Mouse (Mus musculus) thymus, postnatal 14 days (tissue): ENCODE data around the gene Tff2.

Experiments
- DNase-seq: peaks from one replicate; pipeline ENCODE4 v3.0.0; 2021

The Tff2 gene

DNA sequence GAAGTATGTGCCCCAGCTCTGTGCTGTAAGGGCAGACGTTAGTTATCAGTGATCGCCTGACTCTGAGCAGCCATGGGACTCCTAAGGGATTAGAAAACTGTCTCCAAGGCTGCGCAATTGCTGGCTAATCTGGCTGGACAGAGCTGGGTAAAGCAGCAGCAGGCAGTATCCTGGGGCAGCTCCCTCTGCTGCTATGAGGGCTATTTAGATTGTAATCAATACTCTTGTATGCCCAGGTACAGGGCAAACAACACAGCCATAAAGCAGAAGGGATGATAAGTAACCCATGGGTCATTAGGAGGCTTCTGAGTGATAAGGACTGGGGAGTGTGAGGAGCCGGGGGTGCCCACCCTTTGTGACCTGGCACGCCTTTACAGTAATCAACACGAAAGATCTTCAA, 9.2 kb downstream of the Tff2 start:
- DNase-seq, result no peak

DNA sequence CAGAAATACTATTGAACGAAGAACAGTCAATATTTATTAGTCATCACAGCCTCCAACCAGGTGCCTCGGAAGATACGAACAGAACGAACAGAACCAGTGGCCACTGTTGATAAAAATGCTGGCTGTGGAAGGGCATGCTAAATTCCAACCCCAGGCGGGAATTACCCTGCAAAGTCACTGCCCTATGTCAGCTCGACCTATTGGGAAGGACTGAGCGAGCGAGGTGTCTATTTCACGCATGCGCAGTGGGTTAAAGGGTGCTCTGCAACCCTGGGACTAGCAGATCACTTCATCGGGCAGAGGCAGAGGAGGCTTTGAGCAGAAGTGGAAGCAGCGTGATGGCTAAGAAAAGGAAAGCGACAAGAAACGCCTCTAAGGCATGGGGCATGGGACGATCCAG, 10.3 kb downstream of the Tff2 start:
- no peak for DNase-seq

DNA sequence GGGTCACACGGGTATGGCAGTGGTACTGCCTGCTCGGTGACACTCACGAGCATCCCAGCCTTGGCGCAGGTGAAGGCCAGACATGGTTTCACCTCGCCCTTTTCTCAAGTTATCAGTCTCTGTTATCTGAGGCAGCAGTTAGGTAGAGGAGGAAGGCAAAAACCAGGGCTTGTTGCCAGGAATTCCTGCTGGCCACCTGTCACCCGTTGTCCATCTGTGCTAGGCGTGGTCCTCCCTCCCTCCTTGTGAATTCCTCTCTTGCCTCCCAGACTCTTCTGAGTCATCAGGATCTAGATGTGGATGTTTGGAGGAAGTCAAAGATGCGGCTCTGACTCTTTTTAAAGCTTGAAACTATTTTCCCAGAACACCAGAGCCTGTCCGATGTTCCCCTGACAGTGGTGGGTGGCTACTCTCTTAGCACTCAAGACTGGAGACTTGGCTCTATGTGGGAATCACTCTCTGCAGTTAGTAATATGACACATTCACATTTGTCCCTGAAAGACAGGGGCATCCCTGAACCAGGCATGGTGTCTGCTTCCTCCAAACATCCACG, 12.7 kb downstream of the Tff2 start:
- DNase-seq, result no peak

DNA sequence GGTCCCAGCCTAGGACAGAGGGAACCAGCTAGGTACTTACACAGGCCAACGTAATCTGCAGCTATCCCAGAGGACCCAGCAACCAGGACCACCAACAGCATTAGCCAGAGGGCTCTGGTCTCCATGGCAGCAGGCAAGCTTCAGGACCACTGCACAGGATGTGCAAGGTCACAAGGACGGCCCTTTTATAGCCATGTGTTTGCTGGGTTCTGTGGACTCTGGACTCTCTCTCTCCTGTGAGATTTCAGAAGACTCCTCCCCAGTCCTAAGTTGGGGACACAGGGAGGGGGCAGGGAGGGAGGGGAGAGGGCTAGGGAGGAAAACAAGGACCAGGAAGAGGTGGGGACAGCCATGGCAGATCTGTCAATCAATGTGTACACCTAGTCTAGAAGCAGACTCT, 14.6 kb downstream of the Tff2 start, which contains the start of gene Tff3:
TSS of gene Tff3 (minus strand) at position 195 of the 400 bp plus-strand sequence.
- no peak for DNase-seq

DNA sequence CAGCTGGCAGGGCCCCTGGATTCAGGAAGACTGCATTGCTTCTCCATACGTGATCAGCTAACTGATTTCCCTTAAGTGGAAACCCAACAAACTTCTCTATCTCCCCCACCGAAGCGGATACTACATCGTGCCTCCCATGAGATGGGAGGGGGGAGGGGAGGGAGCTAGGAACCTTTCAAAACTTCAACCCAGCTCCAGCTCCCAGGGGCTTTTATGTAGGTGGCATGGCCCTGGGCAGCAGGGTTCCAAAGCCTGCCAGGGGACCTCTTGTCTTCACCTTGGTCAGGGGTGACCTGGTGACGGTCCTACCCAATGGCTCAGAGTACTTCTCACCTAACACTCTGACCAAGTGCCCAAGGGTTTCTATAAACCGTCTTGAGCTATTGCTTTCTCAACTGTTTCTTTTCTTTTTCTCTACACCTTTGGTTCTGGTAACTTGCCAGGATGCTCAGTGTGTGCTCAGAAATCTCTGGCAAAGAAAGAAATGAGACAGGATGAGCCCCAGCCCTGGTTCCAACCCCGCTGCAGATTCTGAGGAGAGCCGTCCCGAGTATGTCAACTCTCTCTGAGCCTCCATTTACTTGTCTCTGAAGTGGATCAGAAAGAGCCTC, 15.3 kb downstream of the Tff2 start:
- DNase-seq, result no peak

DNA sequence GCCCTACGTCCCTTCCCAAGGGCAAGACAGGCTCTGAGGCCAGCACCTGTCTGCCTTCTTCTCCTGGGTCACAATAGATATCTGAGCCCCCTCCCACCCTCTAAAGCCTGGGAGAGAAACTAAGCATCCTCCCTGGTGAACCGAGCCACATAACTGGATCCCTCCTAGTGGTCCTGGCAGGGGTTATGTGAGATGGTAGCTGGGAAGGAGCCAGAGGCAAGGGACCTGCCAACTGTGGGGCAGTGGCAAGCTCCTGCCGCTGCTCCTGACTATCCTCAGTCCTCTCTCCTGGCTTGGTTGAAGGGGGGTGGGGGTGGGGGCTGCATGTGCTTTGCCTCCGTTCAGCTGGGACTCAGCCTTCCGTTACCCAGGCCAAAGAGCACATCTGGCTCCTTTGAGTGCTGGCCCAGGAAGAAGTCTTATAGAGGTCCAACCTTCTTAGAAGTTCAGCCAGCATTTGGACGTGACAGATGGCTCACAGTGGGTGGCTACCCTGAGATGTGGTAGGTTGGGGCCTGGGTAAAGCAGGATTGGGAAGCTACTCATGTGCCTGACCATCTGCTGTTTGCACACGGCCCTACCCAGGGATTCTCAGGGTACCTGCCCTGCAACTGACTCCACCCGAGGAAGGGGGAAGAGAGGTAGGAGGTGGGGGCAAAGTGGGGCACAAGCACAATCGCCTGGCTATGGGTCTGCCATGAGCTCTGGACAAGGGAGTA, 18.4 kb downstream of the Tff2 start:
- DNase-seq, result no peak

DNA sequence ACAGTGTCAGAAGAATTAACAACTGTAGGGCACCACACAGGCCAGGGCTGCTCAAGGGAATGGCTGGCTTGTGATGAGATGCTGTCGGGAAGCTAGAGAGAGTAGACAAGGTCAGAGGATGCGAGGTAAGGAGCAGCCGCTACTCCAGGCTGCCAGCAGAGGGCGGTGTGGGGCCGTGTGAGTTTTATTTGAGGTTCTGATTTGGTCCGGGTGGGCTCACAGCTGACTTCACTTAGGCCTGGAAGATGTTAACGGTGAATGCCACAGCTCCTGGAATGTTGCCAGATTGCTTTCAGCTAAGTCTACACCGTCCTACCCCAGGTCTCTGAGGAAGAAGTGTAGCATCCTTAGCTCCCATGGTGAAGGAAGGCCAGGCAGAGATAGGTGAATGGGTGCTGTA, 22.1 kb downstream of the Tff2 start:
- peak; percentile 79 for DNase-seq

DNA sequence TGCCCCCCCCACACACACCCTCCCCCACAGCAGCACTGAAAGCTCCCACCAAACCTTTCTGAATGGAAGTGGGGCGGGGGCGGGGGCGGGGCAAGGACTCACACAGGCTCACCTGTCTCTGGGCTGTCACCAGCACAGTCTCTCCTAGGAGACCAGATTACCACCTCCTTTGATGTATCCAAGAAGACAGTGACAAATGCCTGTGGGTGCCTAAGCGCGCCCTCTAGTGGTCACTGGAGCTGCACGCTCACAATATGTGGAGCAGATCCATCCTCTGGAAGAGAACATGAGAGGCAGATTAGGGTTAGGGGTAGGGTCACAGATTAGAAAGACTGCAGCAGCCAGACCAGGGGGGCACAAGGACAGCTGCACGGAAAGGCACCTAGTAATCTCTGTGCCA, 24.7 kb downstream of the Tff2 start:
- DNase-seq, result peak; percentile 88

DNA sequence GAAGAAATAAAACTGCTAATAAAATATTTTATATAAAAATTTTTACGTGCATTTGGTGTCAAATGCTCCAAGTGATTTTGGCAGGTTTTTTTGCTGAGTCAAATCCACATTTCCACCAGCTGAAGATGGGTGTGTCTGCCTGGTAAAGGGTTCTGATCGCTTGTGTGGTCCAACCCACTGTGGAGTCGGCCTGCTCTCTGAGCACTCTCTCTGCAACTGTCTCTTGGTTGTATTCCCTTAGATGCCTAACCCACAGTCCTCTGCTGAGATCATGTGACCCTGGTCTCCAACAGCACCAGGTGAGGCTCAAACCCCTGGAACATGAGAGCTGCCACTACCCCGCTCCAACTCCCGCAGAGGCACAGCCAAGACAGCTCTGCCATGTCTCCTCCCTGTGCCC, 26.1 kb downstream of the Tff2 start:
- DNase-seq, result no peak

DNA sequence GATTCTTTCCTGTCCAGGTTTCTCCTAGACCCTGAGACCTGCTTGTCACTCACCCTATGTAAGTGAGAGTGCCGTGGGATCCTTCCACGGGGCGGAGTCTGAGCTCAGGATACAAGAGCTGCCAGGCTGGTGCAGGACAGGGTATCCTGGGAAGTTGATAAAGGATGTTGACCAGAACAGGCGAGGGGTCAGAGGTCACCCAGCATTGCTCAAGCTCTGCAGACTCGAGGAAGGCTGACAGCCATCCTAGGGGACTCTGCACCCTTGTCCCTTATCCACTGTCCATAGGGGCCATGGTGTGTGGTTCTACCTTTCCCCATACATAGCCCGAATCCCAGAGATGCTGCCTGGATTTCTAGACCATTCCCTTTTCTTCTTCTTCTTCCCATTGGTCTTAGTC, 28.0 kb downstream of the Tff2 start:
- DNase-seq, result no peak

DNA sequence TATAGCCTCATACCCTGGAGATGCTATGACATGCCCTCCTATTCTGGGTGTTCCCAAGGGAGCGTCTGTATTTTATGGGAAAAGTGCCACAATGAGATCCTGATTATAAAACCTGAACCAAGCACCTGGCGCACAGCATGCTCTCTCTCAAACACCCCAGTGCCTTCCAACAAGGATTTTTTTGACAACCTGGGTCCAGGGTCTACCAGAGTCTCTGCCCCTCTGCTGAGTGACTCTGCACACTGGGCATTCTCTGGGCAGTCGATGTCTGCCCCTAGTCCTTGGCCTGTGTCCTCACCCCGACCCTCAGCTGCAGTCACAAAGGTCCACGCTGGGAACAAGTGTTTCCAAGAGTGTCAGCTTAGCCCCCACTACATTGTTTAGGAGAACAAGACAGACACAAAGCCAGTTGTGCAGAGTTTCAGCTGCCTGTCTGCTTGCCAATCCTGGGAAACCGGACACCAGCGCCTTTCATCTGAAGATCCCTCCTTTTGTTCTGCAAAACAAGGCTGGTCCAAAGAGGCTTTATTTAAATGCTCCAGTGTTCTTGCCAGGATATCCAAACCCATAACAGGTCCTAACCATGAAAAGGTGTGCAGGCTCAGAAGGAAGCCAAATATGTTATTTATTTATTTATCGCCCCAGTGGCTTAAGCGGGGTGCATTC, 30.8 kb downstream of the Tff2 start:
- no peak for DNase-seq

DNA sequence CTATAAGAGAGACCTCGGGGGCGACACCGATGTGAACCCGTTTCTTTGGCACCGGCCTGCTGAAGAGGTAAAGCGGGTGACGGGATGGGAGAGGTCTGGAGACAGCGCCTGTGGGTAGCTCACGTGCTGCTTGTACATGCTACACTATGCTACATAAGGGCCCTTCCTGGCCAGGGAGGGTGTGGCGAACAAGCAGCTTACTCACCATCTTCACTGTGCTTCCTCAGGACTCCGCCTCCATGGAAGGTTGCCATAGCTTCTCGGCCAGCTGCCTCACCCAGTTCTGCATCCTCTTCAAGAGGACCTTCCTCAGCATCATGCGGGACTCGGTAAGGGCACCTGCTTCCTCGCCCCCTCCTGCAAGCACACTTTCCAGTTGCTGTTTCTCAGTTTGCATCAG, 35.7 kb downstream of the Tff2 start:
- no peak for DNase-seq

DNA sequence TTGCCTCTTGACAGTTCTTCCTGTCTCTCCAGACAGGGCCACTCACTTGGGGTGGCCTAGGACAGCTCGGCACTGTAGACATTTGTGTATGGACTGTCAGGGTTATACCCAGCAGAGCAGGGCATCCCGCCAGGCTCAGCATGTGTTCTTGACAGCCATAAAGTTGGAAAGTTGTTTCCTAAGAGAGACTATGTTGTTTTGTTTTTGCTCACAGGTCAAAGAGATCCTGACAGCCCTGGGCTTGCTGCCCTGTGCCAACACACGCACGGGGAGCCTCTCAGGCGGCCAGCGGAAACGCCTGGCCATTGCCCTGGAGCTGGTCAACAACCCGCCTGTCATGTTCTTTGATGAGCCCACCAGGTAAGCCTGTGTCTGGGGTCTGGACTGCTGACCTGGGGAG, 40.3 kb downstream of the Tff2 start:
- DNase-seq, result no peak

DNA sequence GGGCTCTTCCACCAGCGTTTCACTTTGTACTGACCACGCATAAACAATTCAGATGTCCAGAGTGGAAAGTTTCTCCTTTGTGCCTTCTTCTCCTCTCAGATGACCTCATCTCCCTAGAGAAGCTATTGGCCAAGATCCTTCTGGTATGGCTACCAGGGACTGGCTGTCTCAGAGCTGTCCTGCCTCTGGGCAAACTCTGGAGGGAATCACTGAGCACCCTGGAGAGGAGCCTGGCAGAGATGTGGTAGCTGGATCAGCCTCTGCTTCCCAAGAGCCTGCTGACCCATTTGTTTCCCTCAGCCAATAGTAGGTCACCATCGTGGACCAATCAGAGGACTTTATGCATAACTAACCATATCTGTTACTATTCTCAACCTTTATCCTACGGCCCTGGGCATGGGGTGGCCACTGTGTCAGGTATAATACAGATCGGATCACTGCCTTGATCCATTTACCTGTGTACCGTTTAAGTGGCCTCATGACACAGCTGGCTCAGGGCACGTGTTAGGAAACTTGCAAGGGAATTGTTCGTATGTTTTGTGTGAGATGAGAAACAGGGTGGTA, 41.0 kb downstream of the Tff2 start:
- no peak for DNase-seq

DNA sequence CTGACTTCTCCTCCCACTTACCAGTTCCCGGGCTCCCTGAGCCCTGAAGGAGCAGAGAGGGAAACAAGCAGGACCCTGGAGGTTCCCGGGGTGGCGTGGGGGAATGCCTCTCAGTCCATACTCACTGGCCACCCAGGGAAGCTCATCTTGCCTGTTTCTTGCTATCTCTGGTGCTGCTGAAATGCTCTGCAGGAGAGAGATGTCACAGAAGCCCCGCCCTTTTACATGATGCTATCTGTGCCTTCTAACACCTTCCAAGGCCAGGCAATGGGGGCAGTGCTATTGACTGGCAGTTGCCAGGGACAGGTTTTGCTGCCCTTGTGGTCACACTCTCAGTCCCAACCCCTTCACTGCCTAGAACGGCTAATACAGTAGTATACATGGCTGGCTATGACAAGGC, 45.3 kb downstream of the Tff2 start:
- DNase-seq, result no peak

DNA sequence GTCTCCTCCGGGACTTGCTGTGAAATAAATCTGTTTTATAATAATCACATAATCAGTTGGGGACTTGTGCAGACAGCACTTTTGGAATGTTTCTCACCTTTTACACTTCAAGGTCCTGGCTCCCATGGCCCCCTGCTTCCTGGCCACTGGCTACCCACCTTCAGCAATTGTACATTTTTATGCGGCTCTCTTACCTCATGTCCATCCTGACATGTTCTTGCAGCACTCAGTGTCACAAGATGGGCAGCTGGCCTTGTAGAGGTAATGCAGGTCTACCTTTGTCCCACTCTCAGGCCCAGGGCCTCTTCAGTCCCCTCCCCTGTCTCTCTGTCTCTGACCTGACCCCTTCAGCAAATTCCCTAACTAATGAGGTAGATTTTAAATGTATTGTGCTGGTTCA, 47.2 kb downstream of the Tff2 start:
- no peak for DNase-seq

DNA sequence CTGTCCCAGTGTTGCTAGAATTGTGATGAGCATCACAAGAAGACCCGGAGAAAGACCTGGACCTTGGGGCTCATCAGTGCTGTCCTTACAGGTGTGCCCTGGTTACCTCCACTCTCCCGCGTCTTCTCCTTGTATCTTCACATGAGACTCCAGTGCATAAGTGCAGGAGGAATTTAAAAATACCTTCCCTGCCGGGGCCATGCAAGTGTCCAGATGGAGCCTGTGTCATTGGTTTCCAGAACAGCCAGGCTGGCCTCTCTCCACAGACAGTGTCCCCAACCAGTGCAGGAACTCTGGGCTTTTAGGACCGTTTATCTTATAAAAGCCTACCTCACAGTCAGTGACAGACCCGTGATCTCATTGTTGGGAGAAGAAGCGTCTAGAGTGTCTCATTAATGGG, 48.5 kb downstream of the Tff2 start:
- DNase-seq, result no peak

DNA sequence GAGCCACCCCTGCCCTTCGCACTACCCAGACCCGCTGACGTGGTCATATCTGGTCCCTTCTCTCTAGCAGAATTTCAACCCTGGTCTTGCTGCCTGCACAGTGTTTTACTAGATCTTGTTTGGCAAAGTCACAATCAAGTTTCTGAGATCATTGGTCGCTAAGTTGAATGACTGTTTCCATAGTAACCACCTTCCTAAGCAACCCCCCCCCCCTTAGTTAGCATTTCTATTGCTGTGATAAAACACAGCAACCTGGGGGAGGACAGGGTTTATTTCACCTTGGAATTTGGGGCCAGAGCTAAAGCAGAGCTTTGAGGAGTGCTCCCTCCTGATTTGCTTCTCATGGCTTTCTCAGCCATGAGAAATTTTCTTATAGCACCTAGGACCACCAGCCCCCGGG, 49.3 kb downstream of the Tff2 start:
- DNase-seq, result no peak
